Mouse (Mus musculus) neural tube, embryonic 11.5 days (tissue): ENCODE data around the gene Tmem170. TPM values are rescaled to one million over a fixed set of nuclear protein-coding genes. Genes with fewer than 3 reads are reported as not detected.

Source experiments
- ATAC-seq: fragments of 200-750 bp; cut with Nextera tagmentation; 2 replicates; pipeline ENCODE4 v1.8.0; 2017; ENCODE audit warnings: moderate number of reproducible peaks, mild to moderate bottlenecking, moderate TSS enrichment, moderate library complexity; ENCODE audit not compliant: insufficient read depth, low FRiP score, low TSS enrichment
- DNase-seq: peaks from one replicate; pipeline ENCODE4 v3.0.0-alpha.2; 2015; ENCODE audit warnings: low spot score
- H3K27ac ChIP-seq: fragments of 300-500 bp; sonication (generic); 2 replicates; pipeline ENCODE4 v1.5.1; 2014; ENCODE audit warnings: low read depth, mild to moderate bottlenecking, low read length
- H3K27me3 ChIP-seq: fragments of 300-500 bp; sonication (generic); 2 replicates; pipeline ENCODE4 v1.6.1; 2014; ENCODE audit warnings: mild to moderate bottlenecking, low read length, mixed read lengths; ENCODE audit not compliant: control insufficient read depth, insufficient read depth
- H3K36me3 ChIP-seq: fragments of 300-500 bp; sonication (generic); 2 replicates; pipeline ENCODE4 v1.6.1; 2014; ENCODE audit warnings: mild to moderate bottlenecking, low read length, moderate library complexity, mixed read lengths; ENCODE audit not compliant: control insufficient read depth, insufficient read depth
- H3K4me1 ChIP-seq: fragments of 300-500 bp; sonication (generic); 2 replicates; pipeline ENCODE4 v1.6.1; 2014; ENCODE audit warnings: low read length, mixed read lengths; ENCODE audit not compliant: control insufficient read depth, insufficient read depth
- H3K4me2 ChIP-seq: fragments of 300-500 bp; sonication (generic); 2 replicates; pipeline ENCODE4 v1.6.1; 2014; ENCODE audit warnings: low read depth, mild to moderate bottlenecking, moderate library complexity
- H3K4me3 ChIP-seq: fragments of 300-500 bp; sonication (generic); 2 replicates; pipeline ENCODE4 v1.5.1; 2014; ENCODE audit warnings: low read depth, low read length
- H3K9ac ChIP-seq: fragments of 300-500 bp; sonication (generic); 2 replicates; pipeline ENCODE4 v1.6.1; 2014; ENCODE audit warnings: mild to moderate bottlenecking, low read length
- H3K9me3 ChIP-seq: fragments of 300-500 bp; sonication (generic); 2 replicates; pipeline ENCODE4 v1.6.1; 2016; ENCODE audit warnings: low read length; ENCODE audit not compliant: control insufficient read depth
- WGBS: fragments of 180-500 bp; shearing (Covaris S2); extraction: QIAGEN DNeasy Blood & Tissue Kit; methylation state at CpG from one replicate; pipeline ENCODE4 v1.1.7; 2014; 5-methylcytosine and 5-hydroxymethylcytosine counted together
- polyA plus RNA-seq: library from polyadenylated mRNA; unstranded; fragments of >200 nt; fragmentation: Nextera tagmentation; extraction: Ambion mirVana; gene quantifications from 2 replicates; pipeline ENCODE4 v1.2.1, GENCODE M21; 2014

Gene Tmem170
- polyA plus RNA-seq, 1 experiment from 2014 or later = 6.0 TPM

DNA sequence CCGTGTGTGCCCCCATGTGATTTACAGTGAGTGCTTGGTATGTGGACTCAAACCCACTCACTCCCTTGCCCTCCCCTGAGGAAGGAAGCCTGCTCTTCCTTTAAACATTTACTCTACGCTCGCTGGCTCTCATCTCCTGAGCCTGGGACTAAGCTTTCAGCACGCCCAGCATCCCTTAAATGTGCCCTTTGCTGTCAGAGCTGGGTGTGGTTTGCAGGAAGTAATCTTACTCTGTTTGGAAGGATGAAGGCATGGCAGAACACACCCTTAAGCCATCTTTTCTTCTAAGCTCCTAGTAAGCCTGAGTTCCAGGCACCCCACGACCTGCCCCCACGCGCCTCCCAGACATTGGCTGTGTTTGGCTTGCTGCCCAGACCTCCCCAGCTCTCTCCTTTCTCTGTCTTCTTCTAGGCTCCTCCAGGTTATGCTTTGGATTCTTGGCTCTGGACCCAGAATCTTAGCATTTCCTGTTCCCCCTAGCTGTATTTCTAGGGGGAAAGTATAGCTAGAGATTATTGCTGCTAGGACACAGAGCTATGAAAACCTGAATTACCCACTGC is 11.6 kb upstream of the Tmem170 start:
- Histone ChIP-seq H3K9me3 (no peaks in the 10 kb centered on the region), H3K27me3 (peaks cover 35% of the 10 kb centered on the region), H3K4me1 (no peaks in the 10 kb centered on the region), H3K4me3 (no peak overlapping the region), H3K27ac (no peak overlapping the region), H3K9ac (no peak overlapping the region), H3K4me2 (no peak overlapping the region), H3K36me3 (no peaks in the 10 kb centered on the region)
- DNase-seq (no peak), ATAC-seq (no peak)
- 61% methylated on average over 7 of the region's 7 CpGs for WGBS

DNA sequence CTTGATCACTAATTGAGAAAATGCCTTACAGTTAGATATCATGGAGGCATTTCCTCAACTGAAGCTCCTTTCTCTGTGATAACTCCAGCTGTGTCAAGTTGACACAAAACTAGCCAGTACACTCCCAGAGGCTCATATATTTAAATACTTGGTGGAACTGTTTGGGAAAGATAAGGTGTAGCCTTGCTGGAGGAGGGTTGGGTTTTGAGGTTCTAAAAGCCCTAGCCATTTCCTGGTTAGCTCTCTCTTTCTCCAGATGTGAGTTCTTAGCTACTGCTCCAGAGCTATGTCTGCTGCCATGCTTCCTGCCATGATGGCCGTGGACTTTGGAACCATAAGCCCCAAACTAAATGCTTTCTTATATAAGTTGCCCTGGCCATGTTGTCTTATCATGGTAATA is 10.9 kb upstream of the Tmem170 start:
- no peak overlapping the region for H3K27ac ChIP-seq
- no peak overlapping the region for H3K9ac ChIP-seq
- H3K27me3 ChIP-seq = peaks cover 35% of the 10 kb centered on the region
- H3K4me2 ChIP-seq = no peak overlapping the region
- H3K4me3 ChIP-seq = no peak overlapping the region
- ATAC-seq (no peak), DNase-seq (no peak)
- no peaks in the 10 kb centered on the region for H3K36me3 ChIP-seq
- WGBS = 90% methylated on average over 1 of the region's 1 CpGs
- no peaks in the 10 kb centered on the region for H3K4me1 ChIP-seq
- H3K9me3 ChIP-seq = no peaks in the 10 kb centered on the region

DNA sequence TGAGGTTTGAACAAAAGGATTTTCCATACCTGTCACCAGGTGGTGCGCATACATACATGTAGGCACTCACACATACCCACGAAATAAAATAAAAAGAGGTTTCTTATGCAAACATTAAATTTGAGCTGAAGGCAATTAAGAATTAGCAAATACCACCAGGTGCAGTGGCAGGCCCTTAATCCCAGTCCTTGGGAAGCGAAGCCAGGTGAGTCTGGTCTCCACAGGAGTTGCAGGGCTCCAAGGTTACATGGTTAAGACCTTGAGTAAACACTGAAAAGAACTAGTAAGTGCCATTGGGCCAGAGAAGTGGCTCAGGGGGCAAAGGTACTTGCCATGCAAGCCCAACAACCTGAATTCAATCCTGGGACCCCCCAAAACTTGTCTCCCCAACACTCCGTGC is 7.1 kb upstream of the Tmem170 start:
- DNase-seq (no peak), ATAC-seq (no peak)
- H3K27me3 ChIP-seq = 0 out of 2 replicates have a peak, but pooled peaks cover 5% of the 10 kb centered on the region
- no peak overlapping the region for H3K27ac ChIP-seq
- no peak overlapping the region for H3K9ac ChIP-seq
- H3K4me3 ChIP-seq = no peak overlapping the region
- no peak overlapping the region for H3K4me2 ChIP-seq
- no peaks in the 10 kb centered on the region for H3K36me3 ChIP-seq
- no peaks in the 10 kb centered on the region for H3K4me1 ChIP-seq
- WGBS = 88% methylated on average over 4 of the region's 4 CpGs
- no peaks in the 10 kb centered on the region for H3K9me3 ChIP-seq

DNA sequence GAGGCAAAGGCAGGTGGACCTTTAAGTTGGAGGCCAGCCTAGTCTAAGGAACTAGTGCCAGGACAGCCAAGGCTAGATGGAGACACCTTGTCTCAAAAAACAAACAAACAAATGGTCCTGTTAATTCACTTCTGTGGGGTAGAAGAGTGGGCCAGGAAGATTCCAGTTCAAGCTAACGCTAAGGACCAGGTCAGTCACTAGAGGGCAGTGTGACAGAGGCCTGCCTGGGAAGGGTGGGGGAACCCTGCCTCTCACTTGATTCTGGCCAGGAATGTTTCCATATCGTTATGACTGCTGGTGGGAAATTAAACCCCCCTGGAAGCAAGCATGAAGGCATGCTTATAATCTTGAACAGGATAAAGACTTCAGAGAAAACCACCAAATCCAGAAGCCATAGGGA is 5.0 kb upstream of the Tmem170 start:
- Histone ChIP-seq H3K4me2 (no peak overlapping the region), H3K9ac (no peak overlapping the region), H3K4me3 (no peak overlapping the region), H3K36me3 (no peaks in the 10 kb centered on the region), H3K9me3 (no peaks in the 10 kb centered on the region), H3K27ac (no peak overlapping the region), H3K27me3 (no peaks in the 10 kb centered on the region), H3K4me1 (no peaks in the 10 kb centered on the region)
- DNase-seq (peak; percentile 61), ATAC-seq (no peak)
- WGBS = 3% methylated on average over 2 of the region's 2 CpGs

DNA sequence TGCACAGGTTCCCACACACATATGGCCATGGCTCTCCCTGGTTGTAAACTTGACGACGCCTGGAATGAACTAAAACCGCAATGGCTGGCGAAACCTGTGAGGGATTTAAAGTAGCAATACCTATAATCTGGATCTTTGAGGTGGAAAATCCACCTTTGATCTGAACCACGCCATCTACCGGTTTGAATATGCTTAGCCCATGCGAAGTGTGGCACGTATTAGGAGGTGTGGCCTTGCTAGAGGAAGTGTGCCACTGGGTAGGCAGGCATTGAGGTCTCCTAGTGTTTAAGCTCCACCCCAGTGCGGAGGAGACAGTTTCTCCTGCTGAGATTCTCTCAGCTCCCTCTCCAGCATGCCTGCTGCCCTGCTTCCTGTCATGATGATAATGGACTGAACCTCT is 1.2 kb upstream of the Tmem170 start:
- Histone ChIP-seq H3K9me3 (no peaks in the 10 kb centered on the region), H3K4me1 (no peaks in the 10 kb centered on the region), H3K4me2 (no peak overlapping the region), H3K4me3 (no peak overlapping the region), H3K27me3 (no peaks in the 10 kb centered on the region), H3K36me3 (no peaks in the 10 kb centered on the region), H3K27ac (no peak overlapping the region), H3K9ac (no peak overlapping the region)
- DNase-seq = no peak
- no peak for ATAC-seq
- WGBS = 66% methylated on average over 9 of the region's 9 CpGs

DNA sequence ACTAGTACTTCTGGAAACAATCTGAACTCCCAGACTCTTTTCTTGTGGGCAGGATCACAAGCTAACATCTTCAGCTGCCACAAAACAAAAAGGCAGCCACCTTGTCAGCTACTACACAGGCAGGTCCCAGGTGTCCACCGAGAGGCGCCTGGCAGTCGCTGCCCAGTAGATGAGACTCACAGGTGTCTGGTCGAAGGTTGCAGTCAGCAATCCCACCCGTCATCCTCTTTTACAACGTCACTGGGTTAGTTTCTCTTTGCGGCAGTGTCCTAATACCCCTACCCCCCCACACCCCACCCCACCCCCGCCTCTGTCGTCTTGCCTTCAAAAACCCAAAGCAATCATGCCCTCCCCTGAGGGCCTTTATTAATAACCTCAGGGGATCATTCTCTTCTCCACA is 792 bp downstream of the Tmem170 start:
- Histone ChIP-seq H3K9me3 (no peaks in the 10 kb centered on the region), H3K4me1 (no peaks in the 10 kb centered on the region), H3K27ac (no peak overlapping the region), H3K9ac (peak overlapping the region; percentile 64), H3K36me3 (no peaks in the 10 kb centered on the region), H3K4me3 (peak overlapping the region; percentile 79), H3K27me3 (no peaks in the 10 kb centered on the region), H3K4me2 (peak overlapping the region; percentile 83)
- 22% methylated on average over 9 of the region's 9 CpGs for WGBS
- ATAC-seq (no peak), DNase-seq (no peak)

DNA sequence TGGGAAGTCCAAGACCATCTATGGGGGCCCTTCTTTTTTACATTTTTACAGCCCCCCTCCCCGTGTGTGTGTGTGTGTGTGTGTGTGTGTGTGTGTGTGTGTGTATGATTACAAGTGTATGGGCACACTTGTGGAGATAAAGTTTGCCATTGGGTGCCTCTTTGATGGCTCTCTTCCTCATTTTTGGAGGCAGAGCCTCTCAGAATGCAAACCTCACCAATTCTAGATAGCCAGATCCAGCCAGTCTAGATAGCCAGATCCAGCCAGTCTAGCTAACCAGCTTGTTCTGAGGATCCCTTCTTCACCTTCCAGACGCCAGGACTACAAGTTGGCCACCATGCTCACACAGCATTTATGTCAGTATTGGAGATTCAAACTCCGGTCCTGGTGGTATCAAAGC is 5.3 kb downstream of the Tmem170 start:
- no peaks in the 10 kb centered on the region for H3K36me3 ChIP-seq
- H3K27ac ChIP-seq = no peak overlapping the region
- H3K4me1 ChIP-seq = no peaks in the 10 kb centered on the region
- H3K4me3 ChIP-seq = no peak overlapping the region
- no peaks in the 10 kb centered on the region for H3K9me3 ChIP-seq
- no peak overlapping the region for H3K4me2 ChIP-seq
- 91% methylated on average over 3 of the region's 3 CpGs for WGBS
- no peak overlapping the region for H3K9ac ChIP-seq
- DNase-seq (no peak), ATAC-seq (no peak)
- H3K27me3 ChIP-seq = no peaks in the 10 kb centered on the region

DNA sequence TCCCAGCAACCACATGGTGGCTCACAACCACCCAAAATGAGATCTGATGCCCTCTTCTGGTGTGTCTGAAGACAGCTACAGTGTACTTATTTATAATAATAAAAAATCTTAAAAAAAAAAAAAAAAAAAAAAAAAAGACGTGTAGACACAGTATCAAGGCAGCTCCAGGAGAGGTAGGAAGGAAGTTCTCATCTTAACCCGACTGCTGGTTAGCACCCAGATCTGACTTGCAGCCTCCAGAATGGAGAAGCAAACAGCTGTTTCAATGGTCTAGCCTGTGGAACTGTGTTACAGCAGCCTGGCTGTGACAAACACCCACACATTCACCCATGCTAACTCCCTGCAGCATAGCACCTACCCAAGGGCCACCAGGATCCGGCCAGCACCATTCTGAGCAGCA is 6.2 kb downstream of the Tmem170 start:
- Histone ChIP-seq H3K4me1 (no peaks in the 10 kb centered on the region), H3K9me3 (no peaks in the 10 kb centered on the region), H3K27ac (no peak overlapping the region), H3K9ac (no peak overlapping the region), H3K4me2 (no peak overlapping the region), H3K4me3 (no peak overlapping the region), H3K36me3 (no peaks in the 10 kb centered on the region), H3K27me3 (no peaks in the 10 kb centered on the region)
- WGBS = 95% methylated on average over 3 of the region's 3 CpGs
- no peak for DNase-seq
- no peak for ATAC-seq

DNA sequence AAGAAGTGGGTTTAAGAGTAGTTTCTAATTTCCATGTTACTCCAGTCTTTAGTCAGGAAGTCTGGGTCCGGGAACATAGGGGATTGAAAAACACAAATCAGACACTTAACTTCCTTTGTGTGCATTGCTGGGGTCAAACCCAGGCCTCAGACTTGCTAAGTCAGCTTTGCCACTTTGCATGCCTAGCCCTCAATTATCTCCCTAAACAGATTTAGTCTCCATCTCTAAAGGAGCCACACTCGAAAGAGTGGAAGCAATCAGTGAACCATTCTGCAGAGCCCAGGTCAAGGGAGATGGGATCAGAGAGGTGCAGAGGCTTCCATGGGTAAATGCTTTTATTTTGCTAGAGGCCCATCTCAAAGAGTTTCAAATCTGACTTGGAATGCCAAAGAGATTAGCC is 7.9 kb downstream of the Tmem170 start:
- H3K9me3 ChIP-seq = no peaks in the 10 kb centered on the region
- DNase-seq (no peak), ATAC-seq (no peak)
- H3K36me3 ChIP-seq = no peaks in the 10 kb centered on the region
- H3K27me3 ChIP-seq = no peaks in the 10 kb centered on the region
- no peak overlapping the region for H3K4me3 ChIP-seq
- H3K4me2 ChIP-seq = no peak overlapping the region
- H3K9ac ChIP-seq = no peak overlapping the region
- WGBS = 41% methylated on average over 2 of the region's 2 CpGs
- H3K4me1 ChIP-seq = no peaks in the 10 kb centered on the region
- no peak overlapping the region for H3K27ac ChIP-seq
